Mouse (Mus musculus): Measurements from ENCODE around the gene Pitpnm2. TPM values are rescaled to one million over a fixed set of nuclear protein-coding genes. Genes with fewer than 3 reads are reported as not detected.

Gene Pitpnm2
- polyA plus RNA-seq, 1 experiment from 2014 or later = 7.4 TPM

- 86% methylated on average over 3 of the region's 3 CpGs for WGBS
- no peaks in the 10 kb centered on the region for H3K9me3 ChIP-seq
- H3K27ac ChIP-seq = no peak overlapping the region
- H3K4me2 ChIP-seq = no peak overlapping the region
- H3K4me1 ChIP-seq (replicated peaks) = 0 out of 2 replicates have a peak, but pooled peaks cover 3% of the 10 kb centered on the region
- 0 out of 2 replicates have a peak, but pooled peaks cover 6% of the 10 kb centered on the region for H3K27me3 ChIP-seq
- no peak overlapping the region for H3K9ac ChIP-seq
- no peak overlapping the region for H3K4me3 ChIP-seq
- H3K36me3 ChIP-seq = no peaks in the 10 kb centered on the region; the same call in 1 of the 2 replicates
- no peak for ATAC-seq (ENCODE audit: low FRiP score)
Measured at GRCm38 (mm10) chr5:124085513-124085912, 164.0 kb downstream of the Pitpnm2 start.

- Histone ChIP-seq H3K4me3 (no peak overlapping the region), H3K36me3 (no peaks in the 10 kb centered on the region; the same call in 1 of the 2 replicates), H3K27me3 (0 out of 2 replicates have a peak, but pooled peaks cover 6% of the 10 kb centered on the region), H3K9me3 (no peaks in the 10 kb centered on the region), H3K4me1 (replicated peaks) (peaks cover 7% of the 10 kb centered on the region; the same call in 1 of the 2 replicates), H3K9ac (no peak overlapping the region), H3K27ac (no peak overlapping the region), H3K4me2 (no peak overlapping the region)
- peak; percentile 46 for ATAC-seq (ENCODE audit: low FRiP score)
- WGBS = 42% methylated on average over 11 of the region's 11 CpGs
Measured at GRCm38 (mm10) chr5:124084588-124085173, 164.9 kb downstream of the Pitpnm2 start.

GRCm38 (mm10) chr5:124083850-124084587, 165.5 kb downstream of the Pitpnm2 start:
- 83% methylated on average over 14 of the region's 14 CpGs for WGBS

GRCm38 (mm10) chr5:124082941-124083688, 166.4 kb downstream of the Pitpnm2 start:
- Histone ChIP-seq H3K9me3 (no peaks in the 10 kb centered on the region), H3K9ac (peak overlapping the region; percentile 29; the same call in 1 of the 2 replicates), H3K36me3 (no peaks in the 10 kb centered on the region), H3K4me1 (replicated peaks) (peaks cover 22% of the 10 kb centered on the region), H3K27me3 (0 out of 2 replicates have a peak, but pooled peaks cover 6% of the 10 kb centered on the region), H3K4me3 (no peak overlapping the region), H3K27ac (no peak overlapping the region), H3K4me2 (no peak overlapping the region)
- WGBS = 93% methylated on average over 17 of the region's 17 CpGs
- no peak for ATAC-seq (ENCODE audit: low FRiP score)

More at GRCm38 (mm10) chr5:124083850-124084587, 165.5 kb downstream of the Pitpnm2 start:
- no peak overlapping the region for H3K4me2 ChIP-seq
- no peak overlapping the region for H3K4me3 ChIP-seq
- H3K4me1 ChIP-seq (replicated peaks) = peaks cover 13% of the 10 kb centered on the region
- no peak for ATAC-seq (ENCODE audit: low FRiP score)
- no peak overlapping the region for H3K27ac ChIP-seq
- no peaks in the 10 kb centered on the region; the same call in 1 of the 2 replicates for H3K36me3 ChIP-seq
- no peak overlapping the region for H3K9ac ChIP-seq
- H3K9me3 ChIP-seq = no peaks in the 10 kb centered on the region
- H3K27me3 ChIP-seq = 0 out of 2 replicates have a peak, but pooled peaks cover 6% of the 10 kb centered on the region

GRCm38 (mm10) chr5:124082447-124082846, 167.1 kb downstream of the Pitpnm2 start:
- Histone ChIP-seq H3K27ac (no peak overlapping the region), H3K27me3 (0 out of 2 replicates have a peak, but pooled peaks cover 7% of the 10 kb centered on the region), H3K4me1 (replicated peaks) (peaks cover 29% of the 10 kb centered on the region), H3K4me3 (no peak overlapping the region), H3K4me2 (no peak overlapping the region), H3K36me3 (no peaks in the 10 kb centered on the region), H3K9me3 (no peaks in the 10 kb centered on the region), H3K9ac (peak overlapping the region; percentile 29; the same call in 1 of the 2 replicates)
- ATAC-seq (ENCODE audit: low FRiP score) = no peak
- WGBS = 85% methylated on average over 10 of the region's 10 CpGs

GRCm38 (mm10) chr5:124079880-124080279, 169.7 kb downstream of the Pitpnm2 start:
- 94% methylated on average over 17 of the region's 17 CpGs for WGBS
- Histone ChIP-seq H3K4me1 (replicated peaks) (peaks cover 42% of the 10 kb centered on the region), H3K27ac (no peak overlapping the region), H3K36me3 (no peaks in the 10 kb centered on the region), H3K4me3 (no peak overlapping the region), H3K4me2 (no peak overlapping the region), H3K27me3 (0 out of 2 replicates have a peak, but pooled peaks cover 3% of the 10 kb centered on the region), H3K9me3 (no peaks in the 10 kb centered on the region), H3K9ac (no peak overlapping the region)
- no peak for ATAC-seq (ENCODE audit: low FRiP score)

- H3K27me3 ChIP-seq = 0 out of 2 replicates have a peak, but pooled peaks cover 3% of the 10 kb centered on the region
- peak overlapping the region; percentile 80 for H3K27ac ChIP-seq
- WGBS = 55% methylated on average over 9 of the region's 9 CpGs
- no peak overlapping the region for H3K4me3 ChIP-seq
- no peaks in the 10 kb centered on the region for H3K9me3 ChIP-seq
- 0 out of 2 replicates have a peak overlapping the region, but pooled peaks have one; percentile 24 for H3K9ac ChIP-seq
- H3K4me2 ChIP-seq = 0 out of 2 replicates have a peak overlapping the region, but pooled peaks have one; percentile 1
- peaks cover 42% of the 10 kb centered on the region for H3K4me1 ChIP-seq (replicated peaks)
- H3K36me3 ChIP-seq = no peaks in the 10 kb centered on the region
- ATAC-seq (ENCODE audit: low FRiP score) = peak; percentile 69; the same call in 1 of the 2 replicates
Measured at GRCm38 (mm10) chr5:124078794-124079416, 170.7 kb downstream of the Pitpnm2 start.

- H3K4me2 ChIP-seq = no peak overlapping the region
- H3K36me3 ChIP-seq = no peaks in the 10 kb centered on the region
- peaks cover 49% of the 10 kb centered on the region for H3K4me1 ChIP-seq (replicated peaks)
- H3K27ac ChIP-seq = peak overlapping the region; percentile 80
- no peak for ATAC-seq (ENCODE audit: low FRiP score)
- no peak overlapping the region for H3K4me3 ChIP-seq
- 63% methylated on average over 6 of the region's 6 CpGs for WGBS
- 0 out of 2 replicates have a peak, but pooled peaks cover 3% of the 10 kb centered on the region for H3K27me3 ChIP-seq
- H3K9ac ChIP-seq = peak overlapping the region; percentile 29; the same call in 1 of the 2 replicates
- no peaks in the 10 kb centered on the region for H3K9me3 ChIP-seq
Measured at GRCm38 (mm10) chr5:124077856-124078460, 171.6 kb downstream of the Pitpnm2 start.

GRCm38 (mm10) chr5:124077241-124077640, 172.3 kb downstream of the Pitpnm2 start:
- Histone ChIP-seq H3K9me3 (no peaks in the 10 kb centered on the region), H3K36me3 (no peaks in the 10 kb centered on the region), H3K27ac (no peak overlapping the region), H3K4me1 (replicated peaks) (peaks cover 49% of the 10 kb centered on the region), H3K4me2 (no peak overlapping the region), H3K27me3 (0 out of 2 replicates have a peak, but pooled peaks cover 3% of the 10 kb centered on the region), H3K9ac (peak overlapping the region; percentile 24; the same call in 1 of the 2 replicates), H3K4me3 (no peak overlapping the region)
- no peak for ATAC-seq (ENCODE audit: low FRiP score)
- WGBS = 81% methylated on average over 13 of the region's 13 CpGs

- H3K36me3 ChIP-seq = no peaks in the 10 kb centered on the region
- no peak for ATAC-seq (ENCODE audit: low FRiP score)
- no peak overlapping the region for H3K4me2 ChIP-seq
- 0 out of 2 replicates have a peak, but pooled peaks cover 3% of the 10 kb centered on the region for H3K27me3 ChIP-seq
- no peak overlapping the region for H3K9ac ChIP-seq
- no peaks in the 10 kb centered on the region for H3K9me3 ChIP-seq
- H3K4me1 ChIP-seq (replicated peaks) = peaks cover 55% of the 10 kb centered on the region
- 58% methylated on average over 9 of the region's 9 CpGs for WGBS
- H3K27ac ChIP-seq = no peak overlapping the region
- no peak overlapping the region for H3K4me3 ChIP-seq
Measured at GRCm38 (mm10) chr5:124076559-124076958, 173.0 kb downstream of the Pitpnm2 start.

GRCm38 (mm10) chr5:124075716-124076115, 173.8 kb downstream of the Pitpnm2 start:
- Histone ChIP-seq H3K9me3 (no peaks in the 10 kb centered on the region), H3K36me3 (no peaks in the 10 kb centered on the region), H3K4me1 (replicated peaks) (peaks cover 55% of the 10 kb centered on the region), H3K9ac (no peak overlapping the region), H3K4me3 (no peak overlapping the region), H3K4me2 (no peak overlapping the region), H3K27ac (no peak overlapping the region), H3K27me3 (0 out of 2 replicates have a peak, but pooled peaks cover 3% of the 10 kb centered on the region)
- WGBS = 77% methylated on average over 9 of the region's 9 CpGs
- no peak for ATAC-seq (ENCODE audit: low FRiP score)

Data from hindbrain, embryonic 13.5 days (tissue).